8 mouse cellular contexts compared by ENCODE assay signal in the genomic region with DNA sequence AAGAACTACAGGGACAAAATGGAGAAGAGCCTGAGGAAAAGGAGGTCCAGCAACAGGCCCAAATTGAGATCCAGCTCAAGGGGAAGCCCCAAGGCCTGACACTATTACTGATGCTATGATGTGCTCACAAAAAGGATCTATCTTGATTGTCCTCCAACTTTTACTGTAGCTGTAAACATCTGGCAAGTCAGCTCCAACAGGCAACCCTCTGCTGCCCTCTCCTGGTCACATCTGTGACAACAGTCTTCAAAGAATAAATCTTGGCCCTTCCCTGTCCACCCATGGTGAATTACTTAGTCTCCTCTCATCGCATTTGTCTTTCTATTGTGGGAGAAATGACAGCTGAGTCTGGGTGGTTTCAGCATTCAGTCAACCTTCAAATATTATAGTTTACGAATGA. TPM values are rescaled to one million over a fixed set of nuclear protein-coding genes. Genes with fewer than 3 reads are reported as not detected.
DNase-seq lines count a peak whose midpoint lies in the region; ATAC-seq and TF ChIP-seq lines count a peak whose summit lies in the region.

No protein-coding gene starts in this region.

- DNase-seq in gastrocnemius, postnatal 14 days, result peak; percentile 6
- DNase-seq in gastrocnemius, postnatal 36 days, result no peak
- DNase-seq in 3T3-L1 (ENCODE audit: low read depth, low spot score) (peak; percentile 77), Patski (ENCODE audit: low read depth, low spot score) (no peak)
- DNase-seq in embryonic facial prominence, embryonic 14.5 days (ENCODE audit: low spot score), result peak; percentile 48
- peak; percentile 21 for DNase-seq in large intestine, adult 2 months (ENCODE audit: low read depth, low spot score)
- DNase-seq in neural tube, embryonic 11.5 days (ENCODE audit: low spot score), result peak; percentile 56
- DNase-seq in layer of hippocampus, postnatal 14 days (ENCODE audit: low spot score in 2 of 2), result no peak

- no peaks in the 10 kb centered on the region for H3K4me1 ChIP-seq in embryonic facial prominence, embryonic 14.5 days (ENCODE audit: control insufficient read depth, insufficient read depth, low read length)
- no peaks in the 10 kb centered on the region for H3K4me1 ChIP-seq in neural tube, embryonic 11.5 days (ENCODE audit: control insufficient read depth, insufficient read depth, low read length)

- no peaks in the 10 kb centered on the region for H3K36me3 ChIP-seq in embryonic facial prominence, embryonic 14.5 days (ENCODE audit: control insufficient read depth, insufficient read depth, low read length)
- no peaks in the 10 kb centered on the region for H3K36me3 ChIP-seq in neural tube, embryonic 11.5 days (ENCODE audit: control insufficient read depth, insufficient read depth, low read length)

- POLR2A ChIA-PET in Patski (lab: Charles Lee), result no interaction called here

- in situ Hi-C loops in Patski (cut with MboI; ENCODE audit: low pct_unique_long_range_greater_than_20kb), result no loop called here

- H3K4me3 ChIP-seq in embryonic facial prominence, embryonic 14.5 days (ENCODE audit: low read depth, low read length), result no peak overlapping the region
- no peak overlapping the region for H3K4me3 ChIP-seq in neural tube, embryonic 11.5 days (ENCODE audit: low read depth, low read length)

- 20% methylated on average over 2 of the region's 2 CpGs for WGBS in embryonic facial prominence, embryonic 14.5 days
- 24% methylated on average over 2 of the region's 2 CpGs for WGBS in large intestine, adult 2 months
- WGBS in neural tube, embryonic 11.5 days, result 32% methylated on average over 2 of the region's 2 CpGs

- no peak overlapping the region for H3K27ac ChIP-seq in embryonic facial prominence, embryonic 14.5 days (replicated peaks; ENCODE audit: low read depth, low read length)
- no peak overlapping the region for H3K27ac ChIP-seq in neural tube, embryonic 11.5 days (ENCODE audit: low read depth, low read length)

- CTCF ChIA-PET in Patski (lab: Charles Lee), result interaction anchor here (0.7 to 1.3 kb wide), 5 partner anchors 9 to 46 kb away, joined by 3 read pairs; no protein-coding TSS in a partner anchor

- H3K4me2 ChIP-seq in embryonic facial prominence, embryonic 14.5 days (ENCODE audit: low read depth, low read length), result no peak overlapping the region
- H3K4me2 ChIP-seq in neural tube, embryonic 11.5 days (ENCODE audit: low read depth), result no peak overlapping the region

- no peak overlapping the region for H3K9ac ChIP-seq in embryonic facial prominence, embryonic 14.5 days (ENCODE audit: low read depth, low read length)
- no peak overlapping the region for H3K9ac ChIP-seq in neural tube, embryonic 11.5 days (ENCODE audit: low read length)

- no peaks in the 10 kb centered on the region for H3K9me3 ChIP-seq in embryonic facial prominence, embryonic 14.5 days (ENCODE audit: control insufficient read depth, low read length)
- H3K9me3 ChIP-seq in neural tube, embryonic 11.5 days (ENCODE audit: control insufficient read depth, low read length), result no peaks in the 10 kb centered on the region

- H3K27me3 ChIP-seq in Patski, result no peaks in the 10 kb centered on the region
- no peaks in the 10 kb centered on the region for H3K27me3 ChIP-seq in embryonic facial prominence, embryonic 14.5 days (replicated peaks; ENCODE audit: control insufficient read depth, insufficient read depth, low read length)
- no peaks in the 10 kb centered on the region for H3K27me3 ChIP-seq in neural tube, embryonic 11.5 days (ENCODE audit: control insufficient read depth, insufficient read depth, low read length)

- no peak for ATAC-seq in Patski
- no peak for ATAC-seq in embryonic facial prominence, embryonic 14.5 days (ENCODE audit: low read depth)
- ATAC-seq in neural tube, embryonic 11.5 days (ENCODE audit: insufficient read depth, low FRiP score, low TSS enrichment), result no peak

- intact Hi-C loops in gastrocnemius, postnatal 14 days (cut with DNase I; ENCODE audit: low total_unique reads), result no loop called here
- intact Hi-C loops in gastrocnemius, postnatal 36 days (cut with DNase I), result no loop called here

- peak; percentile 68 for TF ChIP-seq CTCF in Patski (IDR thresholded peaks at IDR 0.05)

RNA-seq across cellular contexts. Expression of a gene that starts 1.5 kb away (rescaled TPM):
- not detected for total RNA-seq in gastrocnemius, postnatal 14 days (2021)
- total RNA-seq in gastrocnemius, postnatal 36 days (2021), result not detected
- polyA plus RNA-seq in Patski (2021), result not detected
- polyA plus RNA-seq in embryonic facial prominence, embryonic 14.5 days (2014; fragmentation: Nextera tagmentation; extraction: Ambion mirVana), result not detected in 2 replicates
- not detected in 2 replicates for polyA plus RNA-seq in large intestine, adult 2 months (2012; rRNA removed)
- not detected in 2 replicates for polyA plus RNA-seq in neural tube, embryonic 11.5 days (2014; fragmentation: Nextera tagmentation; extraction: Ambion mirVana)
- not detected for total RNA-seq in layer of hippocampus, postnatal 14 days (2021)

RNA-seq across cellular contexts. Expression of a gene that starts 8.6 kb away (rescaled TPM):
- total RNA-seq in gastrocnemius, postnatal 14 days (2021), result not detected
- total RNA-seq in gastrocnemius, postnatal 36 days (2021), result not detected
- not detected for polyA plus RNA-seq in Patski (2021)
- not detected in 2 replicates for polyA plus RNA-seq in embryonic facial prominence, embryonic 14.5 days (2014; fragmentation: Nextera tagmentation; extraction: Ambion mirVana)
- not detected in 2 replicates for polyA plus RNA-seq in large intestine, adult 2 months (2012; rRNA removed)
- polyA plus RNA-seq in neural tube, embryonic 11.5 days (2014; fragmentation: Nextera tagmentation; extraction: Ambion mirVana), result not detected in 2 replicates
- total RNA-seq in layer of hippocampus, postnatal 14 days (2021), result not detected

RNA-seq across cellular contexts. Expression of a gene that starts 14.1 kb away (rescaled TPM):
- total RNA-seq in gastrocnemius, postnatal 14 days (2021), result not detected
- not detected for total RNA-seq in gastrocnemius, postnatal 36 days (2021)
- not detected for polyA plus RNA-seq in Patski (2021)
- not detected in 2 replicates for polyA plus RNA-seq in embryonic facial prominence, embryonic 14.5 days (2014; fragmentation: Nextera tagmentation; extraction: Ambion mirVana)
- polyA plus RNA-seq in large intestine, adult 2 months (2012; rRNA removed), result not detected in 2 replicates
- not detected in 2 replicates for polyA plus RNA-seq in neural tube, embryonic 11.5 days (2014; fragmentation: Nextera tagmentation; extraction: Ambion mirVana)
- total RNA-seq in layer of hippocampus, postnatal 14 days (2021), result not detected

RNA-seq across cellular contexts. Expression of a gene that starts 28.2 kb away (rescaled TPM):
- not detected for total RNA-seq in gastrocnemius, postnatal 14 days (2021)
- total RNA-seq in gastrocnemius, postnatal 36 days (2021), result not detected
- polyA plus RNA-seq in Patski (2021), result not detected
- polyA plus RNA-seq in embryonic facial prominence, embryonic 14.5 days (2014; fragmentation: Nextera tagmentation; extraction: Ambion mirVana), result not detected in 2 replicates
- polyA plus RNA-seq in large intestine, adult 2 months (2012; rRNA removed), result not detected in 2 replicates
- not detected in 2 replicates for polyA plus RNA-seq in neural tube, embryonic 11.5 days (2014; fragmentation: Nextera tagmentation; extraction: Ambion mirVana)
- under 1 TPM; 0.07 to 0.09 TPM for total RNA-seq in layer of hippocampus, postnatal 14 days (2021)

RNA-seq across cellular contexts. Expression of a gene that starts 39.4 kb away (rescaled TPM):
- total RNA-seq in gastrocnemius, postnatal 14 days (2021), result not detected
- not detected for total RNA-seq in gastrocnemius, postnatal 36 days (2021)
- polyA plus RNA-seq in Patski (2021), result not detected
- polyA plus RNA-seq in embryonic facial prominence, embryonic 14.5 days (2014; fragmentation: Nextera tagmentation; extraction: Ambion mirVana), result 0.13 and 0.35 TPM in 2 replicates
- not detected in 2 replicates for polyA plus RNA-seq in large intestine, adult 2 months (2012; rRNA removed)
- polyA plus RNA-seq in neural tube, embryonic 11.5 days (2014; fragmentation: Nextera tagmentation; extraction: Ambion mirVana), result not detected in 2 replicates
- not detected for total RNA-seq in layer of hippocampus, postnatal 14 days (2021)

Comparison
In these comparisons a context has a peak if more than half of its experiments do, and no peak if none do; other contexts are left out.
1. DNase-seq: peak in gastrocnemius, postnatal 14 days (single experiment), 3T3-L1 (single experiment), embryonic facial prominence, embryonic 14.5 days (single experiment), large intestine, adult 2 months (single experiment) and neural tube, embryonic 11.5 days (single experiment); none in gastrocnemius, postnatal 36 days (0 of 2), Patski (single experiment) and layer of hippocampus, postnatal 14 days (0 of 2).